Mouse (Mus musculus) myocyte (in vitro differentiated cells): ENCODE measurements around the gene B230217C12Rik. TPM values are rescaled to one million over a fixed set of nuclear protein-coding genes. Genes with fewer than 3 reads are reported as not detected.

Source experiments
- H3K27me3 ChIP-seq: one replicate; pipeline ENCODE4 v1.6.1; 2011; ENCODE audit not compliant: control insufficient read depth, insufficient read depth, insufficient read length
- H3K36me3 ChIP-seq: one replicate; pipeline ENCODE4 v1.6.1; 2011; ENCODE audit not compliant: control insufficient read depth, insufficient read depth
- H3K4me2 ChIP-seq: one replicate; pipeline ENCODE4 v1.6.1; 2011; ENCODE audit warnings: low read depth, control low read depth
- H3K4me3 ChIP-seq: one replicate; pipeline ENCODE4 v1.5.1; 2011; ENCODE audit warnings: mild to moderate bottlenecking, control low read depth, moderate library complexity
- H3K79me2 ChIP-seq: one replicate; pipeline ENCODE4 v1.6.1; 2011; ENCODE audit not compliant: control insufficient read depth, insufficient read depth
- H3ac ChIP-seq: one replicate; pipeline ENCODE4 v1.6.1; 2011; ENCODE audit not compliant: control insufficient read depth, insufficient read length
- CEBPB ChIP-seq: IDR thresholded peaks from 2 replicates; pipeline ENCODE4 v1.6.1; 2011; ENCODE audit warnings: mild to moderate bottlenecking, moderate library complexity; ENCODE audit not compliant: poor library complexity, insufficient read depth, severe bottlenecking
- E2F4 ChIP-seq: IDR thresholded peaks from one replicate; pipeline ENCODE4 v1.6.1; 2011; ENCODE audit warnings: mild to moderate bottlenecking, control low read depth, moderate library complexity; ENCODE audit not compliant: insufficient read depth
- MAX ChIP-seq: IDR thresholded peaks from one replicate; pipeline ENCODE4 v1.6.1; 2011; ENCODE audit warnings: low read depth, mild to moderate bottlenecking, control low read depth
- MYOD1 ChIP-seq, 3 experiments: IDR thresholded peaks; one replicate each; pipeline ENCODE4 v1.6.1; 2011; ENCODE audit warnings: control low read depth in 2 of 3, low read depth in 2 of 3, mild to moderate bottlenecking in 2 of 3, moderate library complexity in 1 of 3; ENCODE audit not compliant: insufficient read length in 2 of 3, control insufficient read depth in 1 of 3
- MYOG ChIP-seq, 3 experiments: IDR thresholded peaks; one replicate each; pipeline ENCODE4 v1.6.1; 2011; ENCODE audit warnings: control low read depth in 2 of 3, low read depth in 2 of 3, mild to moderate bottlenecking in 2 of 3; ENCODE audit not compliant: insufficient read length in 2 of 3, control insufficient read depth in 1 of 3, insufficient read depth in 1 of 3
- POLR2A ChIP-seq: IDR thresholded peaks from one replicate; pipeline ENCODE4 v1.6.1; 2011; ENCODE audit warnings: low read depth, mild to moderate bottlenecking, control low read depth, moderate library complexity; ENCODE audit not compliant: insufficient read length
- POLR2AphosphoS2 ChIP-seq: IDR thresholded peaks from one replicate; pipeline ENCODE4 v1.6.1; 2011; ENCODE audit warnings: low read depth, control low read depth; ENCODE audit not compliant: insufficient read length
- REST ChIP-seq: IDR thresholded peaks from one replicate; pipeline ENCODE4 v1.6.1; 2011; ENCODE audit warnings: mild to moderate bottlenecking, control low read depth, moderate library complexity; ENCODE audit not compliant: insufficient read depth, insufficient read length
- SRF ChIP-seq: IDR thresholded peaks from one replicate; pipeline ENCODE4 v1.6.1; 2011; ENCODE audit warnings: low read depth; ENCODE audit not compliant: control insufficient read depth, insufficient read length
- TCF12 ChIP-seq: IDR thresholded peaks from one replicate; pipeline ENCODE4 v1.6.1; 2011; ENCODE audit warnings: mild to moderate bottlenecking, control low read depth; ENCODE audit not compliant: poor library complexity, insufficient read depth, severe bottlenecking
- TCF3 ChIP-seq: IDR thresholded peaks from one replicate; pipeline ENCODE4 v1.6.1; 2011; ENCODE audit warnings: low read depth, control low read depth; ENCODE audit not compliant: insufficient read length
- USF1 ChIP-seq: IDR thresholded peaks from one replicate; pipeline ENCODE4 v1.6.1; 2011; ENCODE audit warnings: low read depth, mild to moderate bottlenecking, control low read depth, moderate library complexity
- polyA plus RNA-seq: library from polyadenylated mRNA; unstranded; fragments of >200 nt; fragmentation: generic; extraction: Trizol; gene quantifications from one replicate; pipeline ENCODE4 v1.2.1, GENCODE M21; 2012; ENCODE audit warnings: missing spikeins

Gene B230217C12Rik
- polyA plus RNA-seq, 1 experiment = 1.9 TPM

DNA sequence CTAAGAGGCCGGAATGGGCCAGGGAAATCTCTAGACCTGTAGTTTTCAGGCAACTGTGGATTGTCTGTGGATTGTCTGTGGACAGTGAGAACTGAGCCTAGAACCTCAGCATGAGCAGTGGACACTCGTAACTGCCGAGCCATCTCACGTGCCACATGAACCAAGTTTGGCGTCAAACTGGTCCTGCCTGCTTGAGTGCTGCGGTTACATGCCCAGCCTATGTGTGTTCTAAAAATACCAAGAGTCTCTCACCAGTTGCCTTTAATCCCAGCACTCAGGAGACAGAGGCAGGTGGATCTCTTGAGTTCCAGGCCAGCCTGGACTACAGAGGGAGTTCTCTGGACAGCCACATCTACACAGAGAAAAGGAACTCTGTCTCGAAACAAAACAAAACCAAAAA is 11.2 kb upstream of the B230217C12Rik start:
- H3K79me2 ChIP-seq = peaks cover 38% of the 10 kb centered on the region
- no peak overlapping the region for H3K4me3 ChIP-seq
- no peak overlapping the region for H3ac ChIP-seq
- no peak overlapping the region for H3K4me2 ChIP-seq
- TF ChIP-seq CEBPB = no peak
- TF ChIP-seq TCF3 = no peak
- TF ChIP-seq E2F4 = no peak
- no peak for TF ChIP-seq MYOG (IDR thresholded peaks at IDR 0.05; ENCODE audit: control insufficient read depth in 1 of 3, insufficient read depth in 1 of 3, insufficient read length in 2 of 3, low read depth in 2 of 3)
- TF ChIP-seq MAX = no peak
- TF ChIP-seq REST = no peak
- TF ChIP-seq POLR2AphosphoS2 = no peak
- TF ChIP-seq USF1 = no peak
- no peak for TF ChIP-seq TCF12
- TF ChIP-seq MYOD1 (IDR thresholded peaks at IDR 0.05; ENCODE audit: control insufficient read depth in 1 of 3, insufficient read length in 2 of 3, low read depth in 2 of 3) = no peak
- TF ChIP-seq POLR2A = no peak
- TF ChIP-seq SRF = no peak
- H3K27me3 ChIP-seq = no peaks in the 10 kb centered on the region
- H3K36me3 ChIP-seq = peaks cover 8% of the 10 kb centered on the region

DNA sequence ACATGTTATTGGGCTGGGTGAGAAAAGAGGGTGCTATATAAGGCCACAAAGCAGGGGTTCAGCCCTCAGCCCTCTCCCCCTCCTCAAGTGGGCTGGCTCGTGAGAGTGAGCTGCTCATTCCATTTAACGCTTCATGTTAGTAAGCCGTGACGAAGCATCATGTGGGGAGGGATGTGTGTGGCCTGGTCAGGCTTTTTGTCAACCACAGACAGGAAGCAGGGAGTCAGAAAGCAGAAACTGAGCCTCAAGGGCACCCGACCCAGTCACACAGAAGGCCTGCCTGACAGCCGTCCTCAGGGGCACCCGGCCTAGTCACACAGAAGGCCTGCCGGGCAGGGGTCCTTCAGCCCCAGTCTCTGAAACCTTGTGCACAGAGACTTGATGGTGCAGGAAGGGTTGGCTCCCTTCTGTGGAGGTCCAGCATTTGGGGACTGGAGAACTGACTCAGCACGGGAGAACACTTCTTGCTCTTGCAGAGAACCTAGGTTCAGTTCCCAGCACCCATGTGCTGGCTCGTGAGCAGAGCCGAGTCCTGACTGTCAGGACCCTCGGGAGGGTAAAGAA is 10.6 kb upstream of the B230217C12Rik start:
- Histone ChIP-seq H3ac (no peak overlapping the region), H3K79me2 (peaks cover 32% of the 10 kb centered on the region), H3K36me3 (peaks cover 14% of the 10 kb centered on the region), H3K4me3 (no peak overlapping the region), H3K4me2 (no peak overlapping the region), H3K27me3 (no peaks in the 10 kb centered on the region)
- TF ChIP-seq MYOG (IDR thresholded peaks at IDR 0.05; ENCODE audit: control insufficient read depth in 1 of 3, insufficient read depth in 1 of 3, insufficient read length in 2 of 3, low read depth in 2 of 3) (no peak), USF1 (no peak), SRF (no peak), CEBPB (no peak), MAX (no peak), E2F4 (no peak), REST (no peak), TCF3 (no peak), POLR2A (no peak), TCF12 (no peak), MYOD1 (IDR thresholded peaks at IDR 0.05; ENCODE audit: control insufficient read depth in 1 of 3, insufficient read length in 2 of 3, low read depth in 2 of 3) (no peak), POLR2AphosphoS2 (no peak)

DNA sequence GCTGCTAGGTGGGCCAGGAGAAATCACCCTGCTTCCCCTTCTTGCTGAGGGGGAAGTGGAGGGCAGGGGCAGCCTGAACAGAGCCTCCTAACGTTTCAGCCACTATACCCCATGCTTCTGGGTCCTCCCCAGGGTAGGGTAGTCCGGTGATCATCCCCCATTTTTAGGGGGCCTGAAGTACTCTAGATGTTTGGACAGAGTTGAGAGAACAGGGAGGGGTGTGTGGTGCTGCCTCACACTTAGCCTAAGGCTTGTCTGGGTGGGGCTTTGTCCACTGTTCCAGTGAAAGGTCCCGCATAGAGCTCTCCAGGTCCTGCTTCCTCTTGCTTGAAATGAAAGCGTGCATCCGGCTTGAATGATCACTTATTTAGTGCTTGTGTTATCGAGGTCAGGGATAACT is 10.1 kb upstream of the B230217C12Rik start:
- Histone ChIP-seq H3K4me3 (no peak overlapping the region), H3ac (no peak overlapping the region), H3K4me2 (no peak overlapping the region), H3K79me2 (peaks cover 29% of the 10 kb centered on the region), H3K27me3 (no peaks in the 10 kb centered on the region), H3K36me3 (peaks cover 19% of the 10 kb centered on the region)
- TF ChIP-seq SRF (no peak), POLR2AphosphoS2 (no peak), MYOG (IDR thresholded peaks at IDR 0.05; ENCODE audit: control insufficient read depth in 1 of 3, insufficient read depth in 1 of 3, insufficient read length in 2 of 3, low read depth in 2 of 3) (no peak), CEBPB (no peak), TCF12 (no peak), MAX (no peak), MYOD1 (IDR thresholded peaks at IDR 0.05; ENCODE audit: control insufficient read depth in 1 of 3, insufficient read length in 2 of 3, low read depth in 2 of 3) (no peak), TCF3 (no peak), USF1 (no peak), POLR2A (no peak), E2F4 (no peak), REST (no peak)

DNA sequence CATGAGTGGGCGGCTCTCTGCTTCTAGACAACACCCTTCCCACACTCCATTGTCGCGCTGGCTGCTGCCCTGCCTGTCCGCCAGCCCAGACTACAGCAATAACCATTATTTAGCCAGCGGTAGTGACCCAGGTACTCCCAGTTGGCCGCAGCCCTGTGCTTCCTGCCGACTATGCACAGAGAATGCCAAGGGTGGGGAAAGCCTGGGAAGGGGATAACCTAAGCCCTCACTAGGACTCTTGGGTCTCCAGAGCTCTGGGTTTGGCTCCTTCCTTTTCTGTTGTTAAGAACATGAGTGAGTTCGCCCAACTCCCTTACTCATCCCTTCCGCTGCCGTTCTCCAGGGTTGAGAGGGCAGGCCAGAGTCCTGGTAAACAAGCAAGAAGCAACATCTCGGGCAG is 8.6 kb upstream of the B230217C12Rik start:
- TF ChIP-seq USF1 (no peak), E2F4 (no peak), TCF12 (no peak), REST (no peak), POLR2A (no peak), CEBPB (no peak), MYOD1 (IDR thresholded peaks at IDR 0.05; ENCODE audit: control insufficient read depth in 1 of 3, insufficient read length in 2 of 3, low read depth in 2 of 3) (no peak), TCF3 (no peak), POLR2AphosphoS2 (no peak), MYOG (IDR thresholded peaks at IDR 0.05; ENCODE audit: control insufficient read depth in 1 of 3, insufficient read depth in 1 of 3, insufficient read length in 2 of 3, low read depth in 2 of 3) (no peak), SRF (no peak), MAX (no peak)
- Histone ChIP-seq H3K4me3 (no peak overlapping the region), H3K4me2 (no peak overlapping the region), H3K27me3 (no peaks in the 10 kb centered on the region), H3ac (no peak overlapping the region), H3K79me2 (peaks cover 24% of the 10 kb centered on the region), H3K36me3 (peaks cover 22% of the 10 kb centered on the region)
